Mouse (Mus musculus) olfactory bulb, adult 2 months (tissue): ENCODE results near the gene Coro1c. TPM values are rescaled to one million over a fixed set of nuclear protein-coding genes. Genes with fewer than 3 reads are reported as not detected.

Experiments
- H3K27ac ChIP-seq: fragments of 200-500 bp; 2 replicates; pipeline ENCODE4 v1.5.1; 2012; ENCODE audit warnings: low read depth, low read length; ENCODE audit not compliant: insufficient read depth
- H3K4me1 ChIP-seq: fragments of 200-500 bp; 2 replicates; pipeline ENCODE4 v1.6.1; 2012; ENCODE audit warnings: low read length; ENCODE audit not compliant: control insufficient read depth, insufficient read depth
- H3K4me3 ChIP-seq: fragments of 200-500 bp; 2 replicates; pipeline ENCODE4 v1.5.1; 2012; ENCODE audit warnings: mild to moderate bottlenecking, low read depth, low read length, moderate library complexity; ENCODE audit not compliant: insufficient read depth
- CTCF ChIP-seq: fragments of 200-500 bp; IDR thresholded peaks from 2 replicates; pipeline ENCODE4 v1.5.1; 2012; ENCODE audit warnings: low read depth, mild to moderate bottlenecking, low read length, moderate library complexity; ENCODE audit not compliant: insufficient read depth
- POLR2A ChIP-seq: fragments of 200-500 bp; IDR thresholded peaks from 2 replicates; pipeline ENCODE4 v1.6.1; 2012; ENCODE audit warnings: mild to moderate bottlenecking, low read depth, low read length, moderate library complexity; ENCODE audit not compliant: insufficient read depth
- WGBS: fragments of 180-500 bp; shearing (Covaris S2); methylation state at CpG from one replicate; pipeline ENCODE4 v1.1.7; 2018; 5-methylcytosine and 5-hydroxymethylcytosine counted together
- polyA plus RNA-seq: library from polyadenylated mRNA; stranded (reverse); fragments of >200 nt; gene quantifications from 2 replicates; pipeline ENCODE4 v1.2.4, GENCODE M21; 2012; ENCODE audit warnings: low replicate concordance; ENCODE audit not compliant: missing spikeins, insufficient read depth, insufficient read length

Coro1c gene
- polyA plus RNA-seq, 1 experiment = not detected

GRCm38 (mm10) chr5:113855117-113855516 is 53.4 kb downstream of the Coro1c start:
- 80% methylated on average over 10 of the region's 10 CpGs for WGBS
- H3K27ac ChIP-seq = no peak overlapping the region
- no peak overlapping the region for H3K4me3 ChIP-seq
- TF ChIP-seq CTCF (no peak), POLR2A (no peak)
- H3K4me1 ChIP-seq = peaks cover 22% of the 10 kb centered on the region

GRCm38 (mm10) chr5:113854494-113854893 is 54.1 kb downstream of the Coro1c start:
- Histone ChIP-seq H3K4me3 (no peak overlapping the region), H3K27ac (no peak overlapping the region), H3K4me1 (peaks cover 21% of the 10 kb centered on the region)
- 27% methylated on average over 14 of the region's 14 CpGs for WGBS
- TF ChIP-seq POLR2A (no peak), CTCF (peak; percentile 95)

- Histone ChIP-seq H3K4me1 (peaks cover 16% of the 10 kb centered on the region), H3K4me3 (no peak overlapping the region), H3K27ac (no peak overlapping the region)
- WGBS = 87% methylated on average over 10 of the region's 10 CpGs
- no peak for TF ChIP-seq CTCF
- no peak for TF ChIP-seq POLR2A
These were observed 55.0 kb downstream of the Coro1c start for GRCm38 (mm10) chr5:113853541-113853940.

- Histone ChIP-seq H3K4me3 (no peak overlapping the region), H3K27ac (no peak overlapping the region), H3K4me1 (peaks cover 16% of the 10 kb centered on the region)
- TF ChIP-seq POLR2A = no peak
- TF ChIP-seq CTCF = no peak
- WGBS = 93% methylated on average over 7 of the region's 7 CpGs
These were observed 56.1 kb downstream of the Coro1c start for GRCm38 (mm10) chr5:113852463-113852862.

GRCm38 (mm10) chr5:113850680-113851230 is 57.8 kb downstream of the Coro1c start:
- peaks cover 10% of the 10 kb centered on the region for H3K4me1 ChIP-seq
- no peak for TF ChIP-seq CTCF
- no peak for TF ChIP-seq POLR2A
- WGBS = 86% methylated on average over 8 of the region's 8 CpGs
- H3K27ac ChIP-seq = no peak overlapping the region
- H3K4me3 ChIP-seq = no peak overlapping the region

GRCm38 (mm10) chr5:113847636-113848035 is 60.9 kb downstream of the Coro1c start:
- no peak overlapping the region for H3K4me3 ChIP-seq
- TF ChIP-seq CTCF = no peak
- TF ChIP-seq POLR2A = no peak
- H3K4me1 ChIP-seq = peaks cover 7% of the 10 kb centered on the region
- 86% methylated on average over 9 of the region's 9 CpGs for WGBS
- H3K27ac ChIP-seq = no peak overlapping the region

- 91% methylated on average over 8 of the region's 8 CpGs for WGBS
- Histone ChIP-seq H3K27ac (no peak overlapping the region), H3K4me1 (peaks cover 7% of the 10 kb centered on the region), H3K4me3 (no peak overlapping the region)
- TF ChIP-seq CTCF = no peak
- TF ChIP-seq POLR2A = no peak
These were observed 61.9 kb downstream of the Coro1c start for GRCm38 (mm10) chr5:113846656-113847055.

GRCm38 (mm10) chr5:113845627-113846026 is 62.9 kb downstream of the Coro1c start:
- WGBS = 92% methylated on average over 8 of the region's 8 CpGs
- H3K4me3 ChIP-seq = no peak overlapping the region
- TF ChIP-seq POLR2A (no peak), CTCF (no peak)
- no peak overlapping the region for H3K27ac ChIP-seq
- H3K4me1 ChIP-seq = peaks cover 7% of the 10 kb centered on the region

GRCm38 (mm10) chr5:113844721-113845120 is 63.8 kb downstream of the Coro1c start:
- H3K27ac ChIP-seq = no peak overlapping the region
- no peak for TF ChIP-seq POLR2A
- peak; percentile 63 for TF ChIP-seq CTCF
- peaks cover 7% of the 10 kb centered on the region for H3K4me1 ChIP-seq
- H3K4me3 ChIP-seq = no peak overlapping the region
- WGBS = 36% methylated on average over 7 of the region's 7 CpGs

- TF ChIP-seq POLR2A (no peak), CTCF (no peak)
- Histone ChIP-seq H3K4me3 (no peak overlapping the region), H3K27ac (no peak overlapping the region), H3K4me1 (peaks cover 7% of the 10 kb centered on the region)
- WGBS = 61% methylated on average over 15 of the region's 15 CpGs
These were observed 64.5 kb downstream of the Coro1c start for GRCm38 (mm10) chr5:113844106-113844505.
